Mouse (Mus musculus) CH12.LX (cell line): ENCODE data around the gene Syne3. TPM values are rescaled to one million over a fixed set of nuclear protein-coding genes. Genes with fewer than 3 reads are reported as not detected.

ENCODE experiments used
- DNase-seq: peaks from one replicate; pipeline ENCODE4 v3.0.0-alpha.2; 2013; ENCODE audit errors: extremely low read depth
- H3K27ac ChIP-seq: 2 replicates; pipeline ENCODE4 v1.5.1; 2012; ENCODE audit warnings: low read depth, mild to moderate bottlenecking, control low read depth, moderate library complexity; ENCODE audit not compliant: insufficient read depth
- H3K27me3 ChIP-seq: replicated peaks from 2 replicates; pipeline ENCODE3; 2012; ENCODE audit warnings: inconsistent platforms
- H3K36me3 ChIP-seq, 2 experiments: replicated peaks in 1 of 2; 2 replicates each; pipeline versions ENCODE3 to v1.6.1; 2012; ENCODE audit warnings: inconsistent platforms in 1 of 2, low read length in 1 of 2, mild to moderate bottlenecking in 1 of 2, mixed read lengths in 1 of 2, moderate library complexity in 1 of 2; ENCODE audit not compliant: control insufficient read depth in 1 of 2, insufficient read depth in 1 of 2
- H3K4me1 ChIP-seq, 2 experiments: 2 replicates each; pipeline ENCODE4 v1.6.1; 2012; ENCODE audit warnings: inconsistent platforms in 1 of 2, moderate library complexity in 1 of 2; ENCODE audit not compliant: insufficient read depth in 2 of 2, control insufficient read depth in 1 of 2
- H3K4me2 ChIP-seq: 2 replicates; pipeline ENCODE4 v1.6.1; 2012; ENCODE audit warnings: low read depth, mild to moderate bottlenecking, control low read depth; ENCODE audit not compliant: poor library complexity, insufficient read depth, severe bottlenecking
- H3K4me3 ChIP-seq, 3 experiments: fragments of 150-350 bp in 1 of 3; sonication (generic) in 1 of 3; replicated peaks in 1 of 3; 2 replicates each; pipeline versions ENCODE3 to v1.5.1; 2011 to 2012; ENCODE audit warnings: low read depth in 2 of 3, low read length in 2 of 3, mild to moderate bottlenecking in 2 of 3, moderate library complexity in 2 of 3, control low read depth in 1 of 3, improper control_type of control experiment in 1 of 3, inconsistent platforms in 1 of 3, mixed read lengths in 1 of 3; ENCODE audit not compliant: poor library complexity in 1 of 3
- H3K79me2 ChIP-seq: replicated peaks from 2 replicates; pipeline ENCODE4 v1.6.1; 2012; ENCODE audit warnings: mild to moderate bottlenecking, moderate library complexity; ENCODE audit not compliant: control insufficient read depth, poor library complexity, insufficient read depth, severe bottlenecking; ENCODE audit errors: extremely low read depth
- H3K9ac ChIP-seq: 2 replicates; pipeline ENCODE4 v1.6.1; 2012; ENCODE audit warnings: low read depth, mild to moderate bottlenecking, control low read depth, moderate library complexity; ENCODE audit not compliant: insufficient read depth
- H3K9me3 ChIP-seq: replicated peaks from 2 replicates; pipeline ENCODE3; 2012; ENCODE audit warnings: low read length, inconsistent platforms, mixed read lengths
- BHLHE40 ChIP-seq: IDR thresholded peaks from 2 replicates; pipeline ENCODE4 v1.6.1; 2011; ENCODE audit warnings: mild to moderate bottlenecking, low read depth, low read length, improper control_type of control experiment
- CHD1 ChIP-seq: IDR thresholded peaks from 2 replicates; pipeline ENCODE4 v1.6.1; 2012; ENCODE audit warnings: low read depth, low read length, improper control_type of control experiment, inconsistent platforms
- CHD2 ChIP-seq: IDR thresholded peaks from 2 replicates; pipeline ENCODE4 v1.6.1; 2011; ENCODE audit warnings: low read length, improper control_type of control experiment
- CTCF ChIP-seq, 2 experiments: IDR thresholded peaks in 1 of 2; conservative IDR thresholded peaks in 1 of 2; 2 replicates each; pipeline ENCODE4 v1.5.1; 2011 to 2012; ENCODE audit warnings: low read depth in 2 of 2, low read length in 2 of 2, improper control_type of control experiment in 1 of 2, inconsistent platforms in 1 of 2, mild to moderate bottlenecking in 1 of 2, moderate library complexity in 1 of 2
- ELF1 ChIP-seq: IDR thresholded peaks from 2 replicates; pipeline ENCODE4 v1.6.1; 2014; ENCODE audit warnings: low read depth, mild to moderate bottlenecking, inconsistent platforms, low read length, improper control_type of control experiment
- EP300 ChIP-seq: IDR thresholded peaks from 2 replicates; pipeline ENCODE4 v1.6.1; 2011; ENCODE audit warnings: low read length, improper control_type of control experiment
- ETS1 ChIP-seq: conservative IDR thresholded peaks from 2 replicates; pipeline ENCODE4 v1.6.1; 2012; ENCODE audit warnings: low read depth, mild to moderate bottlenecking, inconsistent platforms, low read length, improper control_type of control experiment, moderate library complexity
- IRF4 ChIP-seq: IDR thresholded peaks from 2 replicates; pipeline ENCODE4 v1.6.1; 2014; ENCODE audit warnings: low read depth, mild to moderate bottlenecking, inconsistent platforms, low read length, improper control_type of control experiment
- JUN ChIP-seq: IDR thresholded peaks from 2 replicates; pipeline ENCODE4 v1.6.1; 2011; ENCODE audit warnings: low read depth, mild to moderate bottlenecking, low read length, improper control_type of control experiment, moderate library complexity; ENCODE audit not compliant: insufficient read depth
- KAT2A ChIP-seq: IDR thresholded peaks from 2 replicates; pipeline ENCODE4 v1.6.1; 2012; ENCODE audit warnings: low read length, improper control_type of control experiment, inconsistent platforms; ENCODE audit not compliant: insufficient replicate concordance
- MAFK ChIP-seq: IDR thresholded peaks from 2 replicates; pipeline ENCODE4 v1.6.1; 2011; ENCODE audit warnings: low read length, improper control_type of control experiment; ENCODE audit not compliant: insufficient replicate concordance
- MAX ChIP-seq: IDR thresholded peaks from 2 replicates; pipeline ENCODE4 v1.6.1; 2011; ENCODE audit warnings: low read length, improper control_type of control experiment
- MEF2A ChIP-seq: IDR thresholded peaks from 2 replicates; pipeline ENCODE4 v1.6.1; 2014; ENCODE audit warnings: low read depth, mild to moderate bottlenecking, inconsistent platforms, low read length, improper control_type of control experiment, borderline replicate concordance
- MXI1 ChIP-seq: IDR thresholded peaks from 2 replicates; pipeline ENCODE4 v1.6.1; 2011; ENCODE audit warnings: mild to moderate bottlenecking, low read depth, low read length, improper control_type of control experiment
- MYC ChIP-seq: IDR thresholded peaks from 2 replicates; pipeline ENCODE4 v1.6.1; 2011; ENCODE audit warnings: low read depth, mild to moderate bottlenecking, improper control_type of control experiment, low read length
- POLR2AphosphoS2 ChIP-seq: IDR thresholded peaks from 2 replicates; pipeline ENCODE4 v1.6.1; 2011; ENCODE audit warnings: low read depth, low read length, improper control_type of control experiment
- RCOR1 ChIP-seq: conservative IDR thresholded peaks from 2 replicates; pipeline ENCODE4 v1.6.1; 2012; ENCODE audit warnings: low read depth, mild to moderate bottlenecking, inconsistent platforms, low read length, improper control_type of control experiment
- SIN3A ChIP-seq: IDR thresholded peaks from 2 replicates; pipeline ENCODE4 v1.6.1; 2012; ENCODE audit warnings: low read length, improper control_type of control experiment, inconsistent platforms
- TCF12 ChIP-seq: IDR thresholded peaks from 2 replicates; pipeline ENCODE4 v1.6.1; 2014; ENCODE audit warnings: low read depth, mild to moderate bottlenecking, inconsistent platforms, low read length, improper control_type of control experiment
- USF2 ChIP-seq: conservative IDR thresholded peaks from 2 replicates; pipeline ENCODE4 v1.6.1; 2011; ENCODE audit warnings: low read depth, low read length, improper control_type of control experiment
- dilution Hi-C: fragments of 300-500 bp; cut with MboI; formaldehyde crosslinking; loops from 2 replicates; pipeline ENCODE4 v1.14.3; 2020; ENCODE audit warnings: low sequenced_read_pairs; ENCODE audit not compliant: extremely low pct_unique_long_range_greater_than_20kb, extremely low pct_ligation_motif_present
- in situ Hi-C: fragments of 300-500 bp; cut with MboI; formaldehyde crosslinking; loops from 3 replicates; pipeline ENCODE4 v1.14.3; 2019; ENCODE audit warnings: low sequenced_read_pairs, low pct_ligation_motif_present, low pct_unique_long_range_greater_than_20kb, mixed read lengths
- polyA plus RNA-seq: library from polyadenylated mRNA; unstranded; fragments of >175 nt; gene quantifications from 2 replicates; pipeline ENCODE4 v1.2.1, GENCODE M21; 2012; ENCODE audit warnings: low read depth; ENCODE audit not compliant: insufficient read length
- total RNA-seq, 2 experiments: library from RNA; depleted of rRNA; stranded (reverse); fragments of 300-350 nt in 1 of 2; fragments of >200 nt in 1 of 2; gene quantifications; 2 replicates each; pipeline ENCODE4 v1.2.3; 2012 to 2014

The Syne3 gene
- total and polyA plus RNA-seq, 3 experiments: 5.3 to 18.7 (median 7.3) TPM

DNA sequence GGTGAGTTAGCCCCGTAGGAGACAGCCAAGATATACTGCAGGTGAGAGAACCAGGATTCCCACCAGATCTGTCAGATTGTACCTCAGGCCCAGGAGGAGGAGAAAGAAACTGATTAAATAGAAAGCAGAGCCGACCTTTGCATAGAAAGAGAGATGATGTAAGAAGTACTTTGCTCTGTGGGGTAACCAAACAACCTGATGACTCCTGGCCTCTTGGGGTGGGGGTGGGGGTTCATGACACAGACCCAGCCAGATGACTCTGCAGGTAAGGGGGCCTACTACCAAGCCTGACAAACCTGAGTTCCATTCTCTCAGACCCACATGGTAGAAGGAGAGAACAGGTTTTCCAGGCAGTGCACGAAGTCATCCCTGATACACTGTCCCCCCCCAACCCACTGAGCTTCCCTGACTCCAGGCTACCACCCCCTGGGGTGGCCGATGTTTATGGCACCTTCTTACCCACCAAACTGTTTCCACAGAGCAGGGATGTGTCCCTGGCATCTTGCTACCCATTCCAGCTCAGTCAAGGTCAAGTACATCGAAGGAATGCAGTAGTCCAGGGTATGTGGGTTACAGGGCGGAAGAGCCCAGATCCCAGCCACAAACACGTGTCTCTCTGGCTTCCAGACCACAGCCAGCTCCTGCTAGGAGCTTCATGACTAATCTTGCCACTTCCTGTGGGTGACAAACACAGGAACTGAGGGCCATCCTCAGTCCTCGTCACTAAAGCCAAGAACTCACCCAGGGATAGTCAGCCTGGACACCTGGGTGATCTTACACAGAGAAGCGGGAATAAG, 8.9 kb downstream of the Syne3 start:
- peaks cover 65 to 92% of the 10 kb centered on the region in 2 experiments for H3K4me1 ChIP-seq
- peaks cover 29% of the 10 kb centered on the region for H3K79me2 ChIP-seq
- H3K9ac ChIP-seq: peak overlapping the region; percentile 21; the same call in 1 of the 2 replicates
- no peaks in the 10 kb centered on the region for H3K27me3 ChIP-seq
- H3K9me3 ChIP-seq: peaks cover 2% of the 10 kb centered on the region
- peaks cover 0 to 8% of the 10 kb centered on the region in 2 experiments for H3K36me3 ChIP-seq
- peak overlapping the region; percentile 90 for H3K27ac ChIP-seq
- H3K4me2 ChIP-seq: peak overlapping the region; percentile 70
- TF ChIP-seq ELF1 (peak; percentile 27; the same call in 1 of the 2 replicates), IRF4 (peak; percentile 61), MXI1 (peak; percentile 74), MYC (peak; percentile 78), POLR2AphosphoS2 (no peak), CTCF (conservative IDR thresholded peaks at IDR 0.05 in 1 of 2, IDR thresholded peaks at IDR 0.05 in 1 of 2; ENCODE audit: low read depth in 2 of 2, low read length in 2 of 2) (no peak), RCOR1 (peak; percentile 34; the same call in 1 of the 2 replicates), KAT2A (no peak), MEF2A (0 out of 2 replicates have a peak, but pooled peaks have one; percentile 21), USF2 (no peak), EP300 (peak; percentile 69), BHLHE40 (peak; percentile 96), TCF12 (peak; percentile 27; the same call in 1 of the 2 replicates), SIN3A (0 out of 2 replicates have a peak, but pooled peaks have one; percentile 26), MAFK (0 out of 2 replicates have a peak, but pooled peaks have one; percentile 13), CHD2 (no peak), CHD1 (0 out of 2 replicates have a peak, but pooled peaks have one; percentile 40), ETS1 (peak; percentile 74), JUN (no peak), MAX (peak; percentile 86)
- H3K4me3 ChIP-seq: no peak overlapping the region
- dilution Hi-C loops (no loop called here), in situ Hi-C loops (loop anchor here (10.0 kb wide), 1 partner anchor 46 kb away; no protein-coding TSS in a partner anchor)
- peak; percentile 49 for DNase-seq
